Mouse (Mus musculus): Measurements from ENCODE around the gene Spic.

Spic gene

GRCm38 (mm10) chr10:88631330-88631953 lies 53.4 kb downstream of the Spic start:
- DNase-seq, result no peak

- DNase-seq, result no peak
Observed at GRCm38 (mm10) chr10:88630663-88631329, 54.0 kb downstream of the Spic start.

GRCm38 (mm10) chr10:88627052-88627451 lies 57.8 kb downstream of the Spic start:
- peak; percentile 3 for DNase-seq

GRCm38 (mm10) chr10:88626176-88626575 lies 58.6 kb downstream of the Spic start:
- DNase-seq, result no peak
